Mouse (Mus musculus) urinary bladder, postnatal 10 days (tissue): ENCODE measurements at regions not wholly inside any gene's neighbourhood (a gene's known extent, or its start where the extent isn't known, plus 50 kb on each side); places are given as distances from the start of the nearest gene placed in this dataset.

Experiments
- DNase-seq: peaks from one replicate; pipeline ENCODE4 v3.0.0; 2022; ENCODE audit warnings: low spot score

DNA sequence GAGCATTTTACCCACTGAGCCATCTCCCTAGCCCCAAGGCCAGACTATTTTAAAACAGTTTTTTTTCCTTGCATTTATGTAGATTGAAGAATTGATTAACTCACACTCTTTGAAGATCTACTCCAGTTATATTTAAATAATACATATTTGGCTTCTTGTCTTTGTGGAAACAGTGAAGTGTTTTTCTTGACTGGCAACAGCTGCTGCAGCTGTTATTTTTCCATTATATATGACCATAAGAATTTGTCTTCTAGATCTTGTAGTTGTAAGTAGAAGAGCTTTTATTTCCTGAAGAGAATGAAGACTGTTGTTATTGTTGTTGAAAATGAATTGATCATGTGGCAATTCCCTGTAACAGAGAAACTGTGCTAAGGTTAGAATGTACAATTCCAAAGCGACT is 109.4 kb upstream of the Prickle1 start:
- no peak for DNase-seq

DNA sequence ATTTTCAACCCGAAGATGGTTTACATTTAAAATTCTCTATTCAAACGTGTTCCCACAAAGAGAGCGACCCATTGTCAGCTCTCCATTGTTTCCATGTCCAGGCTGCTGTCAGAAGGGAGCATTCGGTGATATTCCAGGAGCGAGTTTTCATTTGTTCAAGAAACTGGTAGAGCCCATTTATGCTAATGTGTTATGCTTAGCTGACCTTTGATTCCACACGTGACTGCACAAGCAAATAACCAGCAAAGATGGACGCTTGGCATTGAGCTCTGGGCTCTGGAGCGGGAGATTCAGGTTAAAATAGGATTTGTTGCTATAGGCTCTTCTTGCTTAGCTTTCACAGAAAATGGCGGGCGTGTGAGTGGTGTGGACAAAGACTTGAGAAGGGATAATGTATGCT is 105.3 kb upstream of the Prickle1 start:
- no peak for DNase-seq

DNA sequence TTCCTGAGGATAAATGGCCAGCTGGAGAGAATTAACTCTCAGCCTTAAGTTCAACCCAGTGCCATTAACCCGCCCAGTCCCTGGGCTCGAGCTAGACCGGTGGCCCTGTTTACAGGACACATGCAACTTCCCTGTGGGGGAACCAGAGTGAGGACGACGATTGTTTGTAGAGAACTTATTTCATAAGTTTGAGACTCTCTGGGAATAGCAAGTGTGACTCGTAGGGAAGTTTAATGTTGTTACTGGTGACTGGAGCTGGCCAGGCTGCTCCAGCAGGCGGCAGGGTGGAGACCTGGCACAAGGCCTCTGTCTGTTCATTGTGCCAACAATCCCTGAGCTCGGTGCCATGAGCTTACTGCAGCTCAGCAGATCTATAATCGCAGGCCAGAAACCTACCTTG is 104.3 kb upstream of the Prickle1 start:
- DNase-seq, result no peak

GRCm38 (mm10) chr15:93698182-93698822 is 102.6 kb upstream of the Prickle1 start:
- DNase-seq, result no peak

DNA sequence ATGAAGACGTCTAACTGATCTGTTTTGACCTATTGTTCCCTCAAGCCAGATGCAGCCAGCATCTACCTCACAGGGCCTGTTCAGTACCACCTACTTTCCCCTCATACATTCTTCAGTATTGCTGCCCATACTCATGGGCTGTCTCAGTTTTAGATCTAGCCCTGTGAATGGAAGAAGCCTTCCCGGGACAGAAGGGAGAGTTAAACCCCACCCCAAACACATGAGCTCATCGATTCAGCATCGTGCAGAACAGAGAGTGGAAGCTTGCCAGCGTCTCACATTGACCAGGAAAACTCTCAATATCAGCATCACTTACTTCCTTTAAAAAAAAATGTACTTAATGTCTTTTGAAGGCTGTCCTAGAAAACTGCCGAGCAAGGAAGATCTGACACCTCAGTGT is 95.0 kb upstream of the Prickle1 start:
- no peak for DNase-seq

GRCm38 (mm10) chr15:93690011-93690410 is 94.3 kb upstream of the Prickle1 start:
- DNase-seq, result no peak

DNA sequence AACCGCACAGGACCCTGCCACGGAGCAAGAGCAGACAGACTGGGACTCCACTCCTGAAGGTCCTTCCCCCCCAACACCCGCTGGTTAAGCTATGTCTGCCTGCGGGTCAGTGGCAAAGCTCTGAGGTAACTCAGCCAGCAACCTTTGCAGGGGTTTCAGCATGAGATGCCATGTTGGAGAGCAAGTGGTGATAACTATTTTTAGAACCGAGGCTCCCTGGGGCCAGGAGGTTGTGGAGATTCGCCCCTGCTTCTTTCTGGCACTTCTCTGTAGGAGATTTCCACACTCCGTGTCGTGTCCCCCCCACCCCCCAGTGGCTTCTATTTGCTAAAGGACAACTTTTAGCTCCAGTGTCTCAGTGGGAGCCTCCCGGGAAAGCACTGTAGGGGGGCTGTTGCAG is 90.7 kb upstream of the Prickle1 start:
- DNase-seq, result no peak

DNA sequence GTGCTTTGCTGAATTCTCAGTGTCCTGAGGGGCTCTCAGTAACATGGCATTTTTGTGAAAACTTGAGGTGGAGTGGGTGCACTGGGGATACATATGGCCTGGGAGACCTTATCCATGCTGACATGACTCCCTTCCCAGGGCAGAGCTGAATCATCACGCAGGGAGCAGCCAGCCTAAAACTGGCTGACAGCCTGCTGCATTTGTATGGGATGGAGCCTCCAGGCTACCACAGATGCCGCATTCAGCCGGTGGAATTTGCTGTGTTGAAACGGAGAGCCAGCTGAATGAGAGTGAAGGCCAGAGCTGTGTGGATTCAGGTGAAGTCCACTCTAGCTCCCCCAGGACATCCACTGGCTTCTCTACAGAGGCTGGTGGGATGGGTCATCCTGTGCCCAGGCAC is 85.9 kb upstream of the Prickle1 start:
- DNase-seq, result no peak

DNA sequence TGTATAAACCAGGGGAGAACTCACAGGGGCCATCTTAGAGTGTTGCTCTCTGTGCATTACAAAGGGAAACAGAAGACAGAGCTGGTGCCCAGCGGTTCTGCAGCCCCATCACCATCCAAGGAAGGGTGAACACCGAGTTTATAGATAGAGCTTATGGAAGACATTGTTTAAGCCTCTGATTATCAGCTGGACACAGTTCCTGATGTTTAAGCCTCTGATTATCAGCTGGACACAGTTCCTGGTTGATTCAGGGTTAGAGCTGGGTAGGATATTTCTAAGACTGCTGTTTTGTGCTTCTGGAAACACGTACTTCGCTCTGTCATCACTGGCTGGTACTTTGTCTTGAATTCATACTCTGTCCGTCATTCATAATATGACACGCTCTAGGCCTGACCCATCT is 79.9 kb upstream of the Prickle1 start:
- DNase-seq, result no peak

DNA sequence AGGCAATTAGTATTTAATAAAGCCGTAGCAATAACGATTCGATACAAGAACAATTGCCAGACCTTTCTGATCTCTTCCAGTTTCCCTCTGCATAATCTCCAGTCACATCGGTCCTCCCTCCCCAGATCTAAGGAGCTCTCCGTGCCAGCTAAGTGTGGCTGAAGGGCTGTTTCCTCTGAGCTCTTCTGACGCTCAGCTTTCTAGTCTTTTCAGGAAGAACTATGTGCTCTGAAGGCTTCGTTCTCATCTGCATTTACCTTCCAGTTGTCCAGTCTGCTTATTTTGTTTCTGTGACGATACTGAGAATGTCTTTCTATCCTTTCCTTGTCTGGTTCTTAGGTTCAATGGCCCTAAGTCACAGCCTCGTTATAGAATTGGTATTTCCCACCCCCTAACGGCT is 78.3 kb upstream of the Prickle1 start:
- DNase-seq, result no peak

DNA sequence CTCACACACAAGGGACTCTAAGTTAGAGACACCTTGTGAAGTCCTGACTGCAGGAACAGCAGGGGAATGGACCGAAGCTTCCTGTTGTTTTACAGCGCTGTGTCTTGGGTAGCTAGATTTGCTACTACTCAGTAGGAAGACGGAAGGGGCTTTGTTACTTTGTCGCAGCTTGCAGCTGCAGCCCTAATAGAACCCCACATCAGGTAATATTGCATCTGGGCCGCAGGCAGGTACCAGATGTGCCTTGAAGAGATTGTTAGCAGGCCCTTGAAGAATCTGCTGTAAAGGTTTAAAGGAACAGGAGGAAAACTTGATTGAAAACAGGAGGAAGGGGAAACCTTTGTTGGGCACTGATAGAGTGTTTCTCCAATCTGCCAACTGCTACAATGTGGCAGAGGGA is 68.2 kb upstream of the Prickle1 start:
- DNase-seq, result no peak

DNA sequence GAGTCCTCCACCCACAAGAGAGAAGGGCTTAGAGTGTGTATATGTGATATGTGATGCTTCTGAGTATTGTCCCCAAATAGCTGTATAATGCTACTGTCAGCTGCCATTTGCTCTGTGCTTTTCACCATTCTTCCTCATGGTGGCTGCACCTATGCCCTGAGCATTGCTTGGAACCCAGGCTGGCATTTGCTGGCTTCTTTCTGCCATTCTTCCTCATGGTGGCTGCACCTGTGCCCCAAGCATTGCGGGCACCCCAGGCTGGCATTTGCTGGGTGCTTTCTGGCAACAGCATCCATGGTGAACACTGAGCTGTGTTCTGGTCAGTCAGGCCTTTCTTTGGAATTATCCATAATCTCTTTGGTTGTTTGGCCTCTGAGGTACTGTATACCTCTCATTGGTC is 66.9 kb upstream of the Prickle1 start:
- DNase-seq, result no peak

DNA sequence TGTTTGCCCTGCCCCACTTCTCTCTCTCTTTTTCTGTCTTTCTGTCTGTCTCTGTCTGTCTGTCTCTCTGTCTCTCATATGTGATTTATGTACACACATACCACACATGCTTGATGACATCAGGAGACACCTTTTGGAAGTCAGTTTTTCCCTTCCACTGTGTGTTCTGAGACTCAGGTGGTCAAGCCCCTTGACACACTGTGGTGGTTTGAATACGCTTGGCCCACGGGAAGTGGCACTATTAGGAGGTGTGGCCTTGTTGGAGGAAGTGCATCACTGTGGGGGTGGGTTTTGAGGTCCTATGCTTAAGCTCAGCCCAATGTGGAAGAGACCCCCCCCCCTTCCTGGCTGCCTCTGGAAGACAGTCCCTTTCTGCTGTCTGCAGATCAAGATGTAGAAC is 66.1 kb upstream of the Prickle1 start:
- no peak for DNase-seq

GRCm38 (mm10) chr15:93660952-93661648 is 65.4 kb upstream of the Prickle1 start:
- no peak for DNase-seq

GRCm38 (mm10) chr15:93657171-93657570 is 61.5 kb upstream of the Prickle1 start:
- DNase-seq, result no peak

DNA sequence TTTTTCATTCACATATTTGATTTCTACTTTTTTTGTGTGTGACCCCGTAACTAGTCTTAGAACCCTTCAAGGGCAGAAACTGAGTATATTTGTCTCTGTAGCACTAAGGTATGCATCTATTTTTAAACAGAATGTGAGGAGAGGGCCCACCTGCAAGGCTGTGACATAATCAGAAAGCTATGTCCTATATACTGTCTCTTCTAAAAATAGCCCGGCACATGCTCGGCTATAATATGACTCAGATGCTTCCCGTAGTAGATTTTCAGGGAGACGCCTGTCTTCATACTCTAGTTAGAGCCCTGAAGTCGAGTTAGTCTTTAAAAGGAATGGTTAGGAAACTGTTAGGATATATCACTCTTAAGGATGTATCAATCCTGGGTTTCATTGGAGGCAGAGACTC is 61.0 kb upstream of the Prickle1 start:
- no peak for DNase-seq

- DNase-seq, result no peak
Measured at GRCm38 (mm10) chr15:93655743-93656142, 60.1 kb upstream of the Prickle1 start.

- DNase-seq, result no peak
Measured at GRCm38 (mm10) chr15:93655243-93655642, 59.6 kb upstream of the Prickle1 start.

DNA sequence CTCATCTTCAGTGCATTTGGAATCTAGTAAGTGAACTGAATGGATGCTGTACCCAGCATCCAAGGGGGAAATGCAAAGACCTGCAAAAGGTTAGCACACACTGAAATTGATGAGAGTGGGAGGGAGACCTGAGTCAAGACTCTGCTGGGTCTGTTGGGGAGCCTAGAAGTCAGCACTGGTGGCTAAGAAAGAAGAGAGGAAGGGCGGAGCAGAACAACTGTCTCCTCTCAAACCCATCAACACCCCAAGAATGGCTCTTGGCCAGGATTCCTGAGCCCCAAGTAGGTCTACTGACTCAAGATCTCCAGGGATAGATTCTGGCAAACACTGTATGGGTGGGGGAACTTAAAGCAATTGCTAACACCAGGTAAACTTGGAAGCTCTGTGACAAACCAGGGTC is 57.7 kb upstream of the Prickle1 start:
- DNase-seq, result no peak

GRCm38 (mm10) chr15:93650981-93651757 is 55.5 kb upstream of the Prickle1 start:
- DNase-seq, result no peak

GRCm38 (mm10) chr15:93650009-93650522 is 54.4 kb upstream of the Prickle1 start:
- no peak for DNase-seq

DNA sequence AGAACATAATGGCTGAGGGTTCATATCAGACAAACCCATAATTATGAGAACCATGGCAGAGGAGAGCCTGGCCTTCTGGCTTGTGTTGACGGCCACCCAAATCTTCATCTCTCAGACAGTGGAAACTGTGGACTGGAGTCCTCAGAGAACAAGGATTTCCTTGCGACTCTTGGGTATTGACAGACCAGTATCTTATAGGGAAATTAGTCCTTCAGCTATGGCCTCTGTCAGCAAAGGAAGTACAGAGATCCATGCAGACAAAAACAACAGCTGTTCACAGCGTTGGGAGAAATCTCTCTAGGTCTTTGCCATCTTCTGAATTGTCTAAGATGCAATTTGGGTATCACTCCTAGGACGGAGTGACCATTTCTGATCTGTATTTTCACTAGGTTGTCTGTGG is 53.0 kb upstream of the Prickle1 start:
- DNase-seq, result no peak

GRCm38 (mm10) chr15:93646820-93647219 is 51.1 kb upstream of the Prickle1 start:
- no peak for DNase-seq
